Mouse (Mus musculus) left cerebral cortex, postnatal 25 days (tissue): ENCODE data around the gene Sod1. TPM values are rescaled to one million over a fixed set of nuclear protein-coding genes. Genes with fewer than 3 reads are reported as not detected.

Experiments used
- DNase-seq, 2 experiments: peaks; one replicate each; pipeline ENCODE4 v3.0.0; 2022; ENCODE audit warnings: low spot score in 2 of 2, mixed read lengths in 1 of 2
- intact Hi-C: fragments of 180-260 bp; cut with DNase I; formaldehyde crosslinking; loops from one replicate; pipeline ENCODE4 v1.15.1; 2025
- total RNA-seq, 2 experiments: library from RNA; stranded (reverse); gene quantifications; 2 replicates each; pipeline ENCODE4 v1.2.3; 2021

Sod1 gene
- 100 to 1,000 TPM; 389 to 390 TPM for total RNA-seq

GRCm38 (mm10) chr16:90220026-90220891 is at the start of gene Sod1:
Gene Sod1, plus strand, starts transcription at chr16:90220754.
- DNase-seq: peak; percentile 89 to 90
- intact Hi-C loops: no loop called here

GRCm38 (mm10) chr16:90171416-90171815 is 49.1 kb upstream of the Sod1 start:
- intact Hi-C loops: no loop called here
- DNase-seq: no peak

- intact Hi-C loops: no loop called here
- peak; percentile 71 to 76 for DNase-seq
These were observed 44.1 kb upstream of the Sod1 start for GRCm38 (mm10) chr16:90176472-90176871.

GRCm38 (mm10) chr16:90177425-90177824 is 43.1 kb upstream of the Sod1 start:
- DNase-seq: no peak
- intact Hi-C loops: no loop called here

GRCm38 (mm10) chr16:90178404-90178803 is 42.1 kb upstream of the Sod1 start:
- intact Hi-C loops: no loop called here
- no peak for DNase-seq

- intact Hi-C loops: no loop called here
- no peak for DNase-seq
These were observed 40.7 kb upstream of the Sod1 start for GRCm38 (mm10) chr16:90179892-90180291.

- intact Hi-C loops: no loop called here
- no peak for DNase-seq
These were observed 39.6 kb upstream of the Sod1 start for GRCm38 (mm10) chr16:90180975-90181374.

- DNase-seq: no peak
- intact Hi-C loops: no loop called here
These were observed 38.9 kb upstream of the Sod1 start for GRCm38 (mm10) chr16:90181673-90182072.

GRCm38 (mm10) chr16:90184135-90184534 is 36.4 kb upstream of the Sod1 start:
- DNase-seq: no peak
- intact Hi-C loops: no loop called here

GRCm38 (mm10) chr16:90185928-90186588 is 34.5 kb upstream of the Sod1 start:
- DNase-seq: peak; percentile 83 to 88
- intact Hi-C loops: loop anchor here (1.0 to 2.0 kb wide), 2 partner anchors 341 to 412 kb away; no protein-coding TSS in a partner anchor

GRCm38 (mm10) chr16:90187453-90187852 is 33.1 kb upstream of the Sod1 start:
- intact Hi-C loops: loop anchor here (2.0 kb wide), 1 partner anchor 343 kb away; no protein-coding TSS in a partner anchor
- no peak for DNase-seq

- no peak for DNase-seq
- intact Hi-C loops: no loop called here
These were observed 29.3 kb upstream of the Sod1 start for GRCm38 (mm10) chr16:90191289-90191688.

- intact Hi-C loops: no loop called here
- DNase-seq: no peak
These were observed 26.8 kb upstream of the Sod1 start for GRCm38 (mm10) chr16:90193719-90194118.

GRCm38 (mm10) chr16:90196688-90197240 is 23.8 kb upstream of the Sod1 start:
- DNase-seq: no peak
- intact Hi-C loops: no loop called here

- intact Hi-C loops: no loop called here
- peak; percentile 51 to 54 for DNase-seq
These were observed 23.1 kb upstream of the Sod1 start for GRCm38 (mm10) chr16:90197337-90197973.

GRCm38 (mm10) chr16:90198626-90199025 is 21.9 kb upstream of the Sod1 start:
- no peak for DNase-seq
- intact Hi-C loops: no loop called here

GRCm38 (mm10) chr16:90199174-90199573 is 21.4 kb upstream of the Sod1 start:
- no peak for DNase-seq
- intact Hi-C loops: no loop called here

- DNase-seq: no peak
- intact Hi-C loops: no loop called here
These were observed 18.4 kb upstream of the Sod1 start for GRCm38 (mm10) chr16:90202140-90202539.

GRCm38 (mm10) chr16:90203226-90203962 is 17.2 kb upstream of the Sod1 start:
- no peak for DNase-seq
- intact Hi-C loops: no loop called here
